Mouse (Mus musculus): ENCODE data around the gene Zfp704. TPM values are rescaled to one million over a fixed set of nuclear protein-coding genes. Genes with fewer than 3 reads are reported as not detected.

Zfp704 gene
- polyA plus RNA-seq, 1 experiment from 2014 or later, result 16.1 TPM

DNA sequence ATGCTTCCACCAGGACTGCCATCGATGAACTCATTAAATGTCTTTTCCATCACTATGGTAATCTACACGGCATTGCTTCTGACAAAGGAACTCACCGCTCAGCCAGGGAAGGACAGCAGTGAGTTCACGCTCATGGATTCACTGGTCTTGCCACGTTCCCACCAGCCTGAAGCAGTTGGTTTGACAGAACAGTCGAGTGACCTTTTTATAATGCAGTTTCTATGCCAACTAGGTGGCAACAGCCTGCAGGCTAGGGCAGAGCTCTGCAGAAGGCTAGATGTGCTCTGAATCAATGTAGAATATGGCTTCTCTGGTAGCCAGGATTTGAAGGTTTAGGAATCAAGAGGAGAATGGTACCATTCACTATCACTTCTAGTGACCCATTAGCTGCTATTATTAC, 186.2 kb downstream of the Zfp704 start:
- Histone ChIP-seq H3K9me3 (no peaks in the 10 kb centered on the region), H3K4me2 (replicated peaks) (no peak overlapping the region), H3K9ac (replicated peaks) (no peak overlapping the region), H3K36me3 (no peaks in the 10 kb centered on the region), H3K27me3 (no peaks in the 10 kb centered on the region), H3K27ac (replicated peaks) (no peak overlapping the region), H3K4me1 (no peaks in the 10 kb centered on the region), H3K4me3 (no peak overlapping the region)
- WGBS, result 81% methylated on average over 6 of the region's 6 CpGs
- ATAC-seq (replicated peaks), result no peak

DNA sequence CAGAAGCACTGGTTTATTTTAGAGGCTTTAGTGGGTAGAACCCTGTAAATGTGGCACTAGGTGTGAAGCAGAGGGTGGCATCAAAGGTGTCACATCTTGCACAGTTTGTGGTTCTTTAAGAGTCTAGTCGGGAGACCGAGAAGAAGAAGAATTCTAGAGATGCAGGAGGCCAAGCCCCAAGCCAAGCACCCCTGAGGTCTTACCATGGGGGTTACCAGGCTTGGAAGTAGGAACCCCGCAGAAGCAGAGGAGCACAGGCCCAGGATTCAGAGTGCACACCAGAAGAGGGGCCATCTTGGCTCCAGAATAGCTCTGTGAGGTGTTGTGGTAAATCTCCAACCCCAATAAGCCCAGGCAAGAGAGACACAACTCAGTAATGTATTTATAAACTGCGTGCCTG, 201.0 kb downstream of the Zfp704 start:
- ATAC-seq (replicated peaks), result no peak
- H3K9me3 ChIP-seq, result no peaks in the 10 kb centered on the region
- H3K27ac ChIP-seq (replicated peaks), result no peak overlapping the region
- H3K36me3 ChIP-seq, result no peaks in the 10 kb centered on the region
- no peaks in the 10 kb centered on the region for H3K4me1 ChIP-seq
- no peak overlapping the region for H3K9ac ChIP-seq (replicated peaks)
- no peak overlapping the region for H3K4me3 ChIP-seq
- H3K4me2 ChIP-seq (replicated peaks), result no peak overlapping the region
- no peaks in the 10 kb centered on the region for H3K27me3 ChIP-seq
- WGBS, result 91% methylated on average over 4 of the region's 4 CpGs

DNA sequence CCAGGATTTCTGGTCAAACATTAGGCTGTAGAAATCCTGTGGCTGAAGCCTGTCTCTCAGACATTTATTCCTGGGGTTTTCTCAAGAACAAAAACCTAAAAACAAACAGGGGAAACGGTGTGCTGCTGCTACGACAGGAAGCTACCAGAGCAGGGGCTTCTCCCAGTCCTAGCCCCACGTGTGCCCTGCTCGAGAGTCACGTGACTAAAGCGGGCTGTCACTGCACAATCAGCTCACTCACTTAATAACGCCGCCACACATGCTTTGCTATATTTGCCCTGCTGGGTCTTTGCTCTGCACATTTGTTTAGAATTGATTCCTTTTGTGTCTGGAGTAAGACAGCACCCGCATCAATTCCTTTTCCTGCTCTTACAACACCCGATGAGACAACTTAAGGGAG, 202.1 kb downstream of the Zfp704 start:
- Histone ChIP-seq H3K27me3 (no peaks in the 10 kb centered on the region), H3K36me3 (no peaks in the 10 kb centered on the region), H3K27ac (replicated peaks) (no peak overlapping the region), H3K4me3 (no peak overlapping the region), H3K4me2 (replicated peaks) (no peak overlapping the region), H3K9me3 (no peaks in the 10 kb centered on the region), H3K4me1 (peaks cover 7% of the 10 kb centered on the region), H3K9ac (replicated peaks) (no peak overlapping the region)
- WGBS, result 84% methylated on average over 10 of the region's 10 CpGs
- ATAC-seq (replicated peaks), result no peak

DNA sequence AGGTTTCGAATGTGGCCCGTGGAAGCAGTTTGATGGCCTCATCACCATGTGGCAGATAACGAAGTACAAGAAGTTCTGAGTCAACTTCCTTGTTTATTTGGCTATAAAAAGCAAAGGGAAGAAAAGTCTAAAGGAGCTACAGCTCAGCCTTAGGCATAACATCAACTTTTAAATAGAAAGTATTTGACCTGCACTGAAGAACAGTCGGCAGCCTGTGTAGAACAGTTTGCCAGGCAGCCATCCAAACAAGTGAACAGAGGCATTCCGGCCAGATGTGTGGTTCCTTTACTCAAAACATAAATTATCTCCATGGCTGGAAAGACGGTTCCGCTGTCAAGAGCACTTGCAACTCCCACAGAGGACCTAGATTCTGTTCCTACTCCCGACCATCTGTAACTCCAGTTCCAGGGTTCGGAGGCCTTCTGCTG, 202.8 kb downstream of the Zfp704 start:
- Histone ChIP-seq H3K27ac (replicated peaks) (no peak overlapping the region), H3K27me3 (no peaks in the 10 kb centered on the region), H3K4me1 (peaks cover 12% of the 10 kb centered on the region), H3K36me3 (no peaks in the 10 kb centered on the region), H3K4me3 (no peak overlapping the region), H3K9me3 (no peaks in the 10 kb centered on the region), H3K4me2 (replicated peaks) (no peak overlapping the region), H3K9ac (replicated peaks) (no peak overlapping the region)
- no peak for ATAC-seq (replicated peaks)
- 84% methylated on average over 9 of the region's 9 CpGs for WGBS

DNA sequence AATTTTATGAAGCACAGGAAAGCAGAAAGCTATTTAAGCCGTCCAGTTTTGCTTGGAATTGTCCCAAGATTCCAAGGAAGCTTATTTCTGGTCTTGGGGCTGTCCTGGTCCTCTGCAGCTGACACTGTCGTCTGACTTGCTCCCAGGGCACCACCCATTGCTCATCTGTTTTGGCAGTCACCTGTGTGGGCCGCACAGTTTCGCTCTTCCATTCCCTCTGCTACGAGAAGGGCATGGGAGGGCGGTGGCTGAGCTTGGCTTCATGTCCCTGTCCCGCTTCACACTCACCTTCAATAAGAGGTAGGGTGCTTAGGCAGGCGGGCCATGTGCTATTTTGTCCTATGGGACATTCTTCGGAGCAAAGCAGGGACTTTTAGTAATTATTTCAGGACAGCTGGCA, 204.5 kb downstream of the Zfp704 start:
- ATAC-seq (replicated peaks), result no peak
- no peak overlapping the region for H3K4me3 ChIP-seq
- no peak overlapping the region for H3K9ac ChIP-seq (replicated peaks)
- H3K9me3 ChIP-seq, result no peaks in the 10 kb centered on the region
- 76% methylated on average over 9 of the region's 9 CpGs for WGBS
- H3K4me1 ChIP-seq, result peaks cover 30% of the 10 kb centered on the region
- no peaks in the 10 kb centered on the region for H3K36me3 ChIP-seq
- H3K27me3 ChIP-seq, result no peaks in the 10 kb centered on the region
- no peak overlapping the region for H3K4me2 ChIP-seq (replicated peaks)
- no peak overlapping the region for H3K27ac ChIP-seq (replicated peaks)

DNA sequence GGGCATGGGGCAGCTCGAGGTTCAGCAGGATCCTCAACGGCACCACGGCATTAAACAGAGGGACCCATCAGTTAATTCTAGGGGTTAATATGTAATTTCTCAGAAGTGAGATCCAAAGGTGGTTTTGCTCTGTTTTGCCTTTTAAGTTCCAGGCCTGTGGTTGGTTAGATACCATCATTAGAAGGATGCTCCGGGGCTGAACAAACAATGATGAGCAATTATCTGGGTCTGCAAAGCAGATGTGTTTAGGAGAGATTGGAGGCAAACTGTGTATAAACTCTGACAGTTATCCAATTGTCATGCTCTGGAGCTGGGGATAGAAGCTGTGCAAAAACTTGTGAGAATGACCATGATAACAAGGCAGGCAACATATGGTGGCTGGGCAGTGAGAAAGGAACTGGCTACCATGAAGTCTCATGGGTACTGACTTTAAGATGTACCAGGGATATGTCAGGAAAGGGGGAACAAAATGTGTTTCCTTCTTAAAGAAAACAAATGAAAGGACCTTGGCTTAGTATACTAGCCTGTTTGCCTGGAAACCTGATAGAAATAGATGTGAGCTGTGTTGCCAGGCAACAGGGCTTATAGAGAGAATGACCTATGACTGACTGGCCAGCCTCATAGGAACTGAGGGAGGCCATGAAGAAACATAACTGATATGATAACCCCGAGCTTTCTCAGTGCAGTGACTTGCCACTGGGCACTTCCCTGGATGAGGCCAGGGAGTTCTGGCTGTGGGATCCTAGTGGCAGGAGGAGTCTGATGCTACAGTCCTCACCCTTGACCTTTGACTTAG, 206.4 kb downstream of the Zfp704 start:
- H3K9ac ChIP-seq (replicated peaks), result no peak overlapping the region
- no peak overlapping the region for H3K4me2 ChIP-seq (replicated peaks)
- no peaks in the 10 kb centered on the region for H3K9me3 ChIP-seq
- 63% methylated on average over 5 of the region's 5 CpGs for WGBS
- H3K4me3 ChIP-seq, result no peak overlapping the region
- no peaks in the 10 kb centered on the region for H3K36me3 ChIP-seq
- H3K27ac ChIP-seq (replicated peaks), result 0 out of 2 replicates have a peak overlapping the region, but pooled peaks have one; percentile 33
- peaks cover 36% of the 10 kb centered on the region for H3K4me1 ChIP-seq
- ATAC-seq (replicated peaks), result no peak
- H3K27me3 ChIP-seq, result no peaks in the 10 kb centered on the region

DNA sequence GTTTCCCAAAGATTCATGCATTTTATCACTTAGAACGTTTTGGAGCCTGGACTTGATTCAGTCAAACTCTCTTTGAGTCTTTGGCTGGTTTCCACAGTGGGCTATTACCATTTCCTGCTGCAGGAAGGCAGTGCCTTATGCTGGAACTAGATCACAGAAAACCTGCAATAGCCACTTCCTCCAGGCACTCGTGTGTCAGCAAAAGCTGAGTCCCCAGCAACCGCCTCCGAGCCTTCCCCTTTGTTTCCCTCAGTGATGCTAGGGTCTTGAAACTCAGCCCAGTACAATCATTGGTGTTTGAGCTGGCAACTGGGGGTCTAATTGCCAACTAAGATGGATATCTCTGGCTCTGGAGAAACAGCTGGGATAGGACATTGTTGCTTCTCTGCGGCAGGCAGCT, 207.0 kb downstream of the Zfp704 start:
- Histone ChIP-seq H3K4me1 (peaks cover 36% of the 10 kb centered on the region), H3K4me2 (replicated peaks) (no peak overlapping the region), H3K4me3 (no peak overlapping the region), H3K27me3 (no peaks in the 10 kb centered on the region), H3K9ac (replicated peaks) (no peak overlapping the region), H3K9me3 (no peaks in the 10 kb centered on the region), H3K36me3 (no peaks in the 10 kb centered on the region), H3K27ac (replicated peaks) (0 out of 2 replicates have a peak overlapping the region, but pooled peaks have one; percentile 33)
- WGBS, result 21% methylated on average over 5 of the region's 5 CpGs
- 0 out of 2 replicates have a peak, but pooled peaks have one; percentile 8 for ATAC-seq (replicated peaks)

DNA sequence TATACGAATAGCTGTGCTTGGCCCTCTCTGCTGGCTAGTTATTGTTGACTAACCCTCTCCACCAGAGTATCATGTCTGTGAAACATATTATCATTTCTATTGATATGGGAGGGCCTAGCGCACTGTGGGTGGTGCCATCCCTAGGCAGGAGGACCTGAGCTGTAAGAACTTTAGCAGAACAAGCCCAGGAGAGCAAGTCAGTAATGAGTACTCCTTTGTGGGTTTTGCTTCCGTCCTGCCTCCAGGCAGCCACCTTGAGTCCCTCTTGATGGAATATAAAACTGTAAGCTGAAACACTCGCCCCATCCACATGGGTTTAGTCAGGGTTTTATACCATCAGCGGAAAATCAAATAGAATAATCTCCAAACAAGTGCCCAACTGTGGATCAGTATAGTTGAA, 207.5 kb downstream of the Zfp704 start:
- 81% methylated on average over 5 of the region's 5 CpGs for WGBS
- H3K27me3 ChIP-seq, result no peaks in the 10 kb centered on the region
- no peaks in the 10 kb centered on the region for H3K36me3 ChIP-seq
- H3K9me3 ChIP-seq, result no peaks in the 10 kb centered on the region
- H3K4me1 ChIP-seq, result peaks cover 36% of the 10 kb centered on the region
- no peak overlapping the region for H3K4me2 ChIP-seq (replicated peaks)
- no peak overlapping the region for H3K27ac ChIP-seq (replicated peaks)
- H3K4me3 ChIP-seq, result no peak overlapping the region
- ATAC-seq (replicated peaks), result no peak
- no peak overlapping the region for H3K9ac ChIP-seq (replicated peaks)

DNA sequence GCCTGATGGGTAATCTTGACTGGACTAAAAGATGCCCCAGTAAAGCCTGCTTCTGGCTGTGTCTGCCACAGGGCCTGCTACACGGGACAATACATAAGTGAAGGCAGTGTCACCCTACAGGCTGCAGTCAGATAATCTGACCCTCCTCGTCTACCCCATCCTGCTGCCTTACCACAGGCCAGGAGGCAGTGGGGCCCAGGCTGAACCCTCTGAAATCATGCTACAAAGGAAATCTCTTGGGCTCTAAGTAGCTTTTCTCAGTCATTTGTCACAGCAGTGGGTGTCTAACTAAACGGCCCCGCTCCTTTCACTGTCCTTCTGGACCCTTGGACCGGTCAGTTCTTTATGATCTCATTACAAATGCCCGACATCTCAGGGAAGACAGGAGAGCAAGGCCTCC, 208.2 kb downstream of the Zfp704 start:
- Histone ChIP-seq H3K4me3 (no peak overlapping the region), H3K27ac (replicated peaks) (no peak overlapping the region), H3K4me1 (peaks cover 36% of the 10 kb centered on the region), H3K9ac (replicated peaks) (no peak overlapping the region), H3K4me2 (replicated peaks) (no peak overlapping the region), H3K9me3 (no peaks in the 10 kb centered on the region), H3K36me3 (no peaks in the 10 kb centered on the region), H3K27me3 (no peaks in the 10 kb centered on the region)
- ATAC-seq (replicated peaks), result peak; percentile 15; the same call in 1 of the 2 replicates
- WGBS, result 53% methylated on average over 6 of the region's 6 CpGs

DNA sequence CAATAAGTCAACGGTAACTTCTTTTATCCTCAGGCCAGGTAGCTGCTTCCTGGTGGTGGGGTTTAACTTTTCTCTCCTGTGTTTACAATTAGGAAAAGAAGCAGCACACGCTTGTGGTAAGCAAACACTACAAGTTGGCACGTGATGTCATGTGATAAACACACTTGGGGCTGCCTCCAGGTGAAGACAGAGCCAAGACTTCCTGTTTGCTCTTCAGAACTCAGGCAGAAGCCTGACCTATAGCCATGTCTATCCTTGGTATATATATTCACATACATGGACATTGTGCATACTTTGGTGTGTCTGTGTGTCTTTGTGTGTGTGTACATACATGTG, 209.0 kb downstream of the Zfp704 start:
- WGBS, result 39% methylated on average over 3 of the region's 3 CpGs
- H3K4me2 ChIP-seq (replicated peaks), result no peak overlapping the region
- no peaks in the 10 kb centered on the region for H3K36me3 ChIP-seq
- H3K9ac ChIP-seq (replicated peaks), result no peak overlapping the region
- no peak overlapping the region for H3K4me3 ChIP-seq
- H3K4me1 ChIP-seq, result peaks cover 36% of the 10 kb centered on the region
- 0 out of 2 replicates have a peak overlapping the region, but pooled peaks have one; percentile 0 for H3K27ac ChIP-seq (replicated peaks)
- H3K27me3 ChIP-seq, result no peaks in the 10 kb centered on the region
- ATAC-seq (replicated peaks), result peak; percentile 41
- H3K9me3 ChIP-seq, result no peaks in the 10 kb centered on the region

DNA sequence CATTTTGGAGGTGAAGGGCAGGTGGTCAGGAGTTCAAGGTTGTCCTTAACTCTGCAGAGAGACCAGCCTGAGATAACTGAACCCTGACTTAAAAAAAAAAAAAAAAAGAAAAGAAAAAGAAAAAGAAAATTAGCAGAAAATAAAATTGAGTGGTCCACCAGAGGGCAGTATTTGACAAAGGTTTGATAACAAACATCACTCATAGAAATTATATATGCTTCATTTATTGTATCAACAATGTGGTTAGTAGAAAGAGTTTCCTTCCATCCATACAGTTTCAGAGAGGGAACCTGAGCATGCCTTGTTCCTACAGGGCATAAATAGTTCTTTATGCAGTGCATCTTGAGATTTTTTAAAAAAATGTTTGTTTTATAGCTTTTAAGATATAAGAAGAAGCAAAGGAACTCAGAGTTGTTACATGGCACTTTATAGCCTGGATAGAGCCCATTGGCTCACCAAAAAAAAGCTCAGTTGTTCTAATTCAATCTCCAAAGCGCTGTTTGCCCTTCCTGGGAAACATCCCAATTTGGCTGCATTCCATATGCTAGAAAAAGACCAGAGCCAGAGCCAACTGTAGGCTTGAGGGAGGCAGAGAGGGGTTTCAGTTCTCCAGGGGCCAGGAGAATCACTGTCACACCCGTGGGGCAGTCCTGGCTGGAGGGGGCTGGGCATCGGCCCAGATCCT, 209.5 kb downstream of the Zfp704 start:
- Histone ChIP-seq H3K4me3 (no peak overlapping the region), H3K9ac (replicated peaks) (no peak overlapping the region), H3K4me1 (peaks cover 36% of the 10 kb centered on the region), H3K27me3 (no peaks in the 10 kb centered on the region), H3K4me2 (replicated peaks) (no peak overlapping the region), H3K27ac (replicated peaks) (0 out of 2 replicates have a peak overlapping the region, but pooled peaks have one; percentile 0), H3K36me3 (no peaks in the 10 kb centered on the region), H3K9me3 (no peaks in the 10 kb centered on the region)
- ATAC-seq (replicated peaks), result peak; percentile 73
- 24% methylated on average over 3 of the region's 3 CpGs for WGBS

DNA sequence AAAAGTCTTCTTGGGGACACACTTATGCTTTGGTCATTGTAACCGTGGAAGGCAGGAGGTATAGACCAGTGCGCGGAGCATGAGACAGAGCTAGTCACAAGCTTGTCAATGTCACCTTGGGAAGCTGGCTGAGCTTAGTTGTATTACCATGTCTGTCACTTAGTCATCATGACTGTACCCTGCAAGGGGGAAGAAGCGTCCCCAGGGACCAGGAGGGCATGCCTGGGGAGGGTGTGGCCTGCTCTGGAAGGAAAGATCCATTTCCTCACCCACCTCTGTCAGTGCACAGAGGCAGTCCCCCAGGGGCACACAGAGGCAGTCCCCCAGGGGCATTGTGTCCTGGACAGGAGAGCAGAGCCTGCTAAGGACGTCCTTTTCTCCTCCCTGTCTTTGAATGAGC, 211.6 kb downstream of the Zfp704 start:
- no peaks in the 10 kb centered on the region for H3K27me3 ChIP-seq
- H3K36me3 ChIP-seq, result no peaks in the 10 kb centered on the region
- H3K9me3 ChIP-seq, result no peaks in the 10 kb centered on the region
- 73% methylated on average over 5 of the region's 5 CpGs for WGBS
- H3K4me2 ChIP-seq (replicated peaks), result no peak overlapping the region
- ATAC-seq (replicated peaks), result no peak
- H3K9ac ChIP-seq (replicated peaks), result no peak overlapping the region
- no peak overlapping the region for H3K27ac ChIP-seq (replicated peaks)
- H3K4me1 ChIP-seq, result peaks cover 34% of the 10 kb centered on the region
- H3K4me3 ChIP-seq, result no peak overlapping the region
